Mouse (Mus musculus) hindbrain, embryonic 13.5 days (tissue): ENCODE measurements around the gene Ublcp1. TPM values are rescaled to one million over a fixed set of nuclear protein-coding genes. Genes with fewer than 3 reads are reported as not detected.

Source experiments
- ATAC-seq: fragments of 200-750 bp; cut with Nextera tagmentation; 2 replicates; pipeline ENCODE4 v1.8.0; 2017; ENCODE audit warnings: moderate TSS enrichment; ENCODE audit not compliant: low FRiP score
- H3K27ac ChIP-seq: fragments of 300-500 bp; sonication (generic); 2 replicates; pipeline ENCODE4 v1.5.1; 2015; ENCODE audit warnings: inconsistent platforms, mild to moderate bottlenecking, moderate library complexity
- H3K27me3 ChIP-seq: fragments of 300-500 bp; sonication (generic); 2 replicates; pipeline ENCODE4 v1.6.1; 2015; ENCODE audit warnings: mild to moderate bottlenecking, inconsistent platforms
- H3K36me3 ChIP-seq: fragments of 300-500 bp; sonication (generic); 2 replicates; pipeline ENCODE4 v1.6.1; 2015; ENCODE audit warnings: mild to moderate bottlenecking, inconsistent platforms
- H3K4me1 ChIP-seq: fragments of 300-500 bp; sonication (generic); replicated peaks from 2 replicates; pipeline ENCODE4 v1.6.1; 2015; ENCODE audit warnings: inconsistent platforms
- H3K4me2 ChIP-seq: fragments of 300-500 bp; sonication (generic); 2 replicates; pipeline ENCODE4 v1.6.1; 2015; ENCODE audit warnings: inconsistent platforms, mild to moderate bottlenecking, moderate library complexity
- H3K4me3 ChIP-seq: fragments of 300-500 bp; sonication (generic); 2 replicates; pipeline ENCODE4 v1.5.1; 2015; ENCODE audit warnings: mild to moderate bottlenecking, inconsistent platforms
- H3K9ac ChIP-seq: fragments of 300-500 bp; sonication (generic); 2 replicates; pipeline ENCODE4 v1.6.1; 2015; ENCODE audit warnings: mild to moderate bottlenecking, inconsistent platforms
- H3K9me3 ChIP-seq: fragments of 300-500 bp; sonication (generic); 2 replicates; pipeline ENCODE4 v1.6.1; 2016; ENCODE audit warnings: inconsistent platforms
- WGBS: fragments of 180-500 bp; shearing (Covaris S2); methylation state at CpG from one replicate; pipeline ENCODE4 v1.1.7; 2015; 5-methylcytosine and 5-hydroxymethylcytosine counted together
- polyA plus RNA-seq: library from polyadenylated mRNA; unstranded; fragments of >200 nt; fragmentation: Nextera tagmentation; extraction: Ambion mirVana; gene quantifications from 2 replicates; pipeline ENCODE4 v1.2.1, GENCODE M21; 2015

Ublcp1 gene
- 60.1 and 62.9 TPM in 2 replicates for polyA plus RNA-seq

- Histone ChIP-seq H3K9ac (peak within 1 kb of the TSS; percentile 97), H3K4me1 (peaks cover 23% of the 10 kb centered on the region), H3K27me3 (no peaks in the 10 kb centered on the region), H3K4me2 (peak within 1 kb of the TSS; percentile 87), H3K36me3 (peaks cover 6% of the 10 kb centered on the region), H3K9me3 (no peaks in the 10 kb centered on the region), H3K4me3 (peak within 1 kb of the TSS; percentile 93), H3K27ac (peak within 1 kb of the TSS; percentile 89)
- under 1% methylated on average over 54 of the region's 54 CpGs for WGBS
- peak; percentile 95 for ATAC-seq
These were observed at the start of gene Ublcp1 for GRCm38 (mm10) chr11:44470432-44471336. TSS of gene Ublcp1 (minus strand) at chr11:44470498.

- ATAC-seq = peak; percentile 62
These were observed 49.0 kb upstream of the Ublcp1 start for GRCm38 (mm10) chr11:44519096-44519949.

GRCm38 (mm10) chr11:44518281-44519095 is 48.2 kb upstream of the Ublcp1 start, which contains the start of gene Rnf145:
TSS of gene Rnf145 (plus strand) at chr11:44518964.
- H3K27ac ChIP-seq = peak within 1 kb of the TSS; percentile 98
- H3K9me3 ChIP-seq = no peaks in the 10 kb centered on the region
- no peaks in the 10 kb centered on the region for H3K27me3 ChIP-seq
- H3K36me3 ChIP-seq = no peaks in the 10 kb centered on the region
- peak within 1 kb of the TSS; percentile 95 for H3K4me3 ChIP-seq
- peak; percentile 92 for ATAC-seq
- peak within 1 kb of the TSS; percentile 97 for H3K9ac ChIP-seq
- peak within 1 kb of the TSS; percentile 90 for H3K4me2 ChIP-seq
- WGBS = under 1% methylated on average over 49 of the region's 70 CpGs
- H3K4me1 ChIP-seq = peaks cover 29% of the 10 kb centered on the region

More at GRCm38 (mm10) chr11:44519096-44519949, 49.0 kb upstream of the Ublcp1 start:
- Histone ChIP-seq H3K4me3 (peak overlapping the region; percentile 95), H3K9ac (peak overlapping the region; percentile 97), H3K27me3 (no peaks in the 10 kb centered on the region), H3K36me3 (no peaks in the 10 kb centered on the region), H3K27ac (peak overlapping the region; percentile 98), H3K4me1 (peaks cover 33% of the 10 kb centered on the region), H3K4me2 (peak overlapping the region; percentile 90), H3K9me3 (no peaks in the 10 kb centered on the region)
- under 1% methylated on average over 50 of the region's 61 CpGs for WGBS

DNA sequence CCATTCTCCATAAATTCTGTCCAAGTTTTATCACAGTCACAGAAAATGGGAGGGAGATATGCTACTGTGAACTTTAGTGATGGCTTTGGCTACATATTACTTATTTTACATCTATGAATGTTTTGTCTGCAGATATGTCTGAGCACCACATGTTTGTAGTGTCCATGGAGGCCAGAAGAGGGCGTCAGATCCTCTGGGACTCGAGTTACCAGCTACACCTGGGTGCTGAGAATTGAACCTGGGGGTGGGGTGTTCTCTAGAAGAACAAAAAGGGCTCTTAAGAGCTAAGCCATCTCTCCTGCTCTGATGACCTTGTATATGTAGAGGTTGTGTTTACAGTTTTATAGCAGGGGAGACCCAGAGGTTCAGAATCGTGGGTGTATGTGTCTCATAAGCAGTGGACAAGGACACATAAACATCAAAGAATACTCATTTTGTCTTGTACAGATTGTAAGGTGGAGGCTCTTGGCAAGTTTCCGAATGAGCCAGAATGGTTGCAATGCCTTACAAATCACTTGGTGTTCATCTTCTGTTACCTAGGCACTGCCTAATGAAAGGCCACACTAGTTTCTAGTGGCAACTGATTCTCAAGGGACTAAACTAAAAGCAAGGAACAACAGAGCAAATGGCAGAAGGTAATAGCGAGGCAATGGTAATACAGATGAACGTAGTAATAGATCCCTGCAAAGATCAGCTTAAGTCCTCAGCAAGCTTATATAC is 47.4 kb upstream of the Ublcp1 start:
- H3K4me2 ChIP-seq = peak overlapping the region; percentile 90
- H3K27me3 ChIP-seq = no peaks in the 10 kb centered on the region
- H3K27ac ChIP-seq = peak overlapping the region; percentile 98
- no peaks in the 10 kb centered on the region for H3K36me3 ChIP-seq
- peak overlapping the region; percentile 95 for H3K4me3 ChIP-seq
- peak overlapping the region; percentile 97; the same call in 1 of the 2 replicates for H3K9ac ChIP-seq
- WGBS = 36% methylated on average over 6 of the region's 6 CpGs
- no peaks in the 10 kb centered on the region for H3K9me3 ChIP-seq
- no peak for ATAC-seq
- peaks cover 29% of the 10 kb centered on the region for H3K4me1 ChIP-seq

- no peak for ATAC-seq
These were observed 46.1 kb upstream of the Ublcp1 start for GRCm38 (mm10) chr11:44516362-44516761.

DNA sequence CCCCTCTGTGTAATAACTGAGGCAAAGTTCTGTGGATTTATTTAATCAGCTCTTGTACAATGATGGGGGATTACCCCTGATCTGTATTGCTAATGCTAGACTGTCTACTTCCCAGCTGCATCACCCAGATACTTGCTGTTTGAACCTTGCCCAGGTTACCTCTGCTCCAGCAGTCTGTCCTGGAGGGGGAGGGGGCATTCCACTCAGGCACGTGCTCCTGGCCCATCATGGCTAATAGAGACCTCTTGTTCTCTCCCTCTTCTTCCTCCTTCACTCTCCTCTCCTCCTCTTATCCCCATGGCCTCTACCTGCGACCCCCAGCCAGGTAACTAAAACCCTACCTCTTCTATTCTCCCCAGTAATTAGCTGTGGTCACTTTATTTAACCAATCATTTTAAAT is 44.4 kb upstream of the Ublcp1 start:
- no peak overlapping the region for H3K27ac ChIP-seq

More at GRCm38 (mm10) chr11:44516362-44516761, 46.1 kb upstream of the Ublcp1 start:
- Histone ChIP-seq H3K9me3 (no peaks in the 10 kb centered on the region), H3K4me2 (no peak overlapping the region), H3K27ac (no peak overlapping the region), H3K27me3 (no peaks in the 10 kb centered on the region), H3K4me1 (peaks cover 19% of the 10 kb centered on the region), H3K9ac (no peak overlapping the region), H3K36me3 (no peaks in the 10 kb centered on the region), H3K4me3 (no peak overlapping the region)
- WGBS = 44% methylated on average over 1 of the region's 1 CpGs

DNA sequence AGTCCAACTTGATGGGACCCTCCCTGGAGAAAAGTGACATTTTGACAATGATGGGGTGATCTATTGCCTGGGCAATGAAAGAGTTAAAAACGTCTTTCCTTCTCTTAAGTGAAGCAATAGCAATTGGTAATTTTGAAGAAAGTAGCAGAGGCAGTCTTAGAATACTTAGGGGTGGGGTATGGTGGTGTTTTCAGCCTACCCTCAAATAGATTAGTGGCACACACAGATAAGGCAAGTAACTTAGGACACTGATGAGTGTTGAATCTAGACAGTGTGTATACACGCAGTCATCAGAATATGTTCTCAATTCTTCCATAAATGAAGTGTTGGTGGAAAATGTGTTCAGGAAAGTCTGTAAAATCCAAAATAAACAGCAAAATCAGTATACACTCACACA is 42.7 kb upstream of the Ublcp1 start:
- no peak overlapping the region for H3K9ac ChIP-seq
- H3K9me3 ChIP-seq = no peaks in the 10 kb centered on the region
- H3K27ac ChIP-seq = no peak overlapping the region
- H3K4me1 ChIP-seq = peaks cover 6% of the 10 kb centered on the region
- H3K36me3 ChIP-seq = no peaks in the 10 kb centered on the region
- no peak overlapping the region for H3K4me3 ChIP-seq
- WGBS = 64% methylated on average over 2 of the region's 2 CpGs
- no peak overlapping the region for H3K4me2 ChIP-seq
- ATAC-seq = no peak
- no peaks in the 10 kb centered on the region for H3K27me3 ChIP-seq

More for the DNA sequence above, 44.4 kb upstream of the Ublcp1 start:
- Histone ChIP-seq H3K9me3 (no peaks in the 10 kb centered on the region), H3K4me2 (no peak overlapping the region), H3K9ac (no peak overlapping the region), H3K27me3 (no peaks in the 10 kb centered on the region), H3K36me3 (no peaks in the 10 kb centered on the region), H3K4me1 (peaks cover 9% of the 10 kb centered on the region), H3K4me3 (no peak overlapping the region)
- WGBS = 57% methylated on average over 2 of the region's 2 CpGs
- no peak for ATAC-seq

DNA sequence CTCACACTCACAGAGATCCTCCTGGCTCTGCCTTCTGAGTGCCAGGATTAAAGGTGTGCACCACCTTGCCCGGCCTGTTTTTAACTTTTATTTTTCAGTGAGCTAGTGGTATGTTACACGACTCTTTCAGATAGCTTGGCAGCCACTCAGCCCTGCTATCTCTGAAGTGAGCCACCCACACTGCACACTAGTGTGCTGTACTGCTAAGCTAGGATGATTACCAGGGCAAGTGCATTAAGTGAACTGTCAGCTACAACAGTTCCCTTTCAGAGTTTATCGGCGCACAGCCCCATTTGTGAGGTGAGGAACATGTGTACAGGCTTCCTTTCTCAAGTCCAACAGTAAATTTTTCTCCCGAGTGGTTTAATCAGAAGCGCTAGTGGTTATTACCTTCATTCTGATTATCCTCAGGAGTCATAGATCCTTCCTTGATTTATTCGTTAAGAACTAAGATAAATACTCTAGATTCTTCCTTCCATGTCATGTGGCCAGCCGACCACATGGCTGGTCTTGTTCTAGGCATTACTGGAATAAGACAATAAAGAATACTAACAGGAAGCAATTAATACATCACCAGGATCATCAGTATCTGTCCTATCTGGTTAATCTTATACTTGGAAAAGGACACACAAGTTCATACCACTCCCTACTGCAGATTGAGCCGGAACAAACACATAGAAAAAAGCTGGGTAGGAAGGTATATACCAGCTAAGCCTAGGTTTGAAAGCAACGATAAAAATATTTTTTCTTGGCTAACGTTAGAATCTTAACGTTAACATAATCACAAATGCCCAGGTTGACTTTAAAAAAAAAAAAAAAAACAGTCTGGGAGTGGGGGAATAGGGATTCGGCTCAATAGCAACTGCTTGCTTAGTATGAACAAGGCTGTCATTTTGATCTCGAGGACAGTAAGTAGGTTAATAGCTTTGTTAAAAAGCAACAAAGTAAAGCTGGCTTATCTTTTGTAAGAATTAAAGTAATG is 42.0 kb upstream of the Ublcp1 start:
- ATAC-seq = no peak
- Histone ChIP-seq H3K4me2 (no peak overlapping the region), H3K27me3 (no peaks in the 10 kb centered on the region), H3K36me3 (no peaks in the 10 kb centered on the region), H3K4me3 (no peak overlapping the region), H3K4me1 (no peaks in the 10 kb centered on the region), H3K27ac (no peak overlapping the region), H3K9ac (no peak overlapping the region), H3K9me3 (no peaks in the 10 kb centered on the region)
- 87% methylated on average over 14 of the region's 14 CpGs for WGBS

DNA sequence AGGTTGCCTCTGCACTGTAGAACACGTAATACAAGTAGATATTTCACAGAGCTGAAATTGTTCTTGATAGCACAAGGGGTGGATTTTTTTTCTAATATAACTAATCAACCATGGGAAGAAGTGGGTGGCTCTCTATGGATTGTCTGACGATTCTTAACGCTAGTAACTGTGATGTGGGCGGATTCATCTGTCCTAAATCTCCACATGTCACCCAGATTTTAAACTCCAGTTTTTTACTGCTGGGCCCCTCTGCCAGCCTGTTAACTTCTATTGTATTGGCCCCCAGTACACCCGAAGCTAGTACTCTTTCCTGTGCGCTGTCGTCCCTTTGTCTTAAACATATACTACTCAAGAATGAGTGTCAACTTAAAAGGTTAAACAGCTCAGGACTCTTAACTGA is 40.1 kb upstream of the Ublcp1 start:
- Histone ChIP-seq H3K27ac (no peak overlapping the region), H3K9me3 (no peaks in the 10 kb centered on the region), H3K36me3 (no peaks in the 10 kb centered on the region), H3K4me2 (no peak overlapping the region), H3K4me1 (no peaks in the 10 kb centered on the region), H3K4me3 (no peak overlapping the region), H3K9ac (no peak overlapping the region), H3K27me3 (no peaks in the 10 kb centered on the region)
- 89% methylated on average over 7 of the region's 7 CpGs for WGBS
- no peak for ATAC-seq

- Histone ChIP-seq H3K9ac (no peak overlapping the region), H3K27me3 (no peaks in the 10 kb centered on the region), H3K9me3 (no peaks in the 10 kb centered on the region), H3K4me2 (no peak overlapping the region), H3K36me3 (no peaks in the 10 kb centered on the region), H3K4me1 (no peaks in the 10 kb centered on the region), H3K4me3 (no peak overlapping the region), H3K27ac (no peak overlapping the region)
- ATAC-seq = no peak
- WGBS = 86% methylated on average over 2 of the region's 2 CpGs
These were observed 39.6 kb upstream of the Ublcp1 start for GRCm38 (mm10) chr11:44509906-44510305.
